Mouse (Mus musculus): ENCODE data around the gene Galnt6. TPM values are rescaled to one million over a fixed set of nuclear protein-coding genes. Genes with fewer than 3 reads are reported as not detected.

The Galnt6 gene
- polyA plus RNA-seq, 1 experiment from 2014 or later = 0.87 TPM

- no peaks in the 10 kb centered on the region for H3K36me3 ChIP-seq (ENCODE audit: insufficient read depth, low read length)
- H3K9me3 ChIP-seq (ENCODE audit: low read length) = no peaks in the 10 kb centered on the region
- H3K4me2 ChIP-seq (replicated peaks; ENCODE audit: low read depth, low read length) = 0 out of 2 replicates have a peak overlapping the region, but pooled peaks have one; percentile 19
- H3K27me3 ChIP-seq (ENCODE audit: insufficient read depth, low read length) = no peaks in the 10 kb centered on the region
- WGBS = 34% methylated on average over 3 of the region's 3 CpGs
- H3K27ac ChIP-seq (ENCODE audit: low read length) = peak overlapping the region; percentile 85
- ATAC-seq (ENCODE audit: low FRiP score, low TSS enrichment) = no peak; the same call in 1 of the 2 replicates
- no peak overlapping the region for H3K4me3 ChIP-seq (ENCODE audit: low read length)
- H3K9ac ChIP-seq (replicated peaks; ENCODE audit: low read length) = peak overlapping the region; percentile 24; the same call in 1 of the 2 replicates
- peaks cover 40% of the 10 kb centered on the region for H3K4me1 ChIP-seq (ENCODE audit: insufficient read depth, low read length)
Measured at GRCm38 (mm10) chr15:100680381-100680780, 48.8 kb downstream of the Galnt6 start.

GRCm38 (mm10) chr15:100679005-100679404, 50.2 kb downstream of the Galnt6 start:
- Histone ChIP-seq H3K9me3 (ENCODE audit: low read length) (no peaks in the 10 kb centered on the region), H3K4me1 (ENCODE audit: insufficient read depth, low read length) (peaks cover 48% of the 10 kb centered on the region), H3K4me3 (ENCODE audit: low read length) (no peak overlapping the region), H3K27me3 (ENCODE audit: insufficient read depth, low read length) (no peaks in the 10 kb centered on the region), H3K4me2 (replicated peaks; ENCODE audit: low read depth, low read length) (peak overlapping the region; percentile 14; the same call in 1 of the 2 replicates), H3K9ac (replicated peaks; ENCODE audit: low read length) (0 out of 2 replicates have a peak overlapping the region, but pooled peaks have one; percentile 22), H3K27ac (ENCODE audit: low read length) (peak overlapping the region; percentile 85), H3K36me3 (ENCODE audit: insufficient read depth, low read length) (no peaks in the 10 kb centered on the region)
- WGBS = 34% methylated on average over 14 of the region's 14 CpGs
- ATAC-seq (ENCODE audit: low FRiP score, low TSS enrichment) = peak; percentile 49

GRCm38 (mm10) chr15:100678581-100678980, 50.6 kb downstream of the Galnt6 start:
- peak overlapping the region; percentile 14; the same call in 1 of the 2 replicates for H3K4me2 ChIP-seq (replicated peaks; ENCODE audit: low read depth, low read length)
- H3K9me3 ChIP-seq (ENCODE audit: low read length) = no peaks in the 10 kb centered on the region
- ATAC-seq (ENCODE audit: low FRiP score, low TSS enrichment) = peak; percentile 62; the same call in 1 of the 2 replicates
- H3K36me3 ChIP-seq (ENCODE audit: insufficient read depth, low read length) = no peaks in the 10 kb centered on the region
- H3K27me3 ChIP-seq (ENCODE audit: insufficient read depth, low read length) = no peaks in the 10 kb centered on the region
- peaks cover 48% of the 10 kb centered on the region for H3K4me1 ChIP-seq (ENCODE audit: insufficient read depth, low read length)
- peak overlapping the region; percentile 85 for H3K27ac ChIP-seq (ENCODE audit: low read length)
- no peak overlapping the region for H3K9ac ChIP-seq (replicated peaks; ENCODE audit: low read length)
- WGBS = 45% methylated on average over 12 of the region's 12 CpGs
- H3K4me3 ChIP-seq (ENCODE audit: low read length) = no peak overlapping the region

GRCm38 (mm10) chr15:100677675-100678074, 51.5 kb downstream of the Galnt6 start:
- Histone ChIP-seq H3K27me3 (ENCODE audit: insufficient read depth, low read length) (no peaks in the 10 kb centered on the region), H3K9ac (replicated peaks; ENCODE audit: low read length) (no peak overlapping the region), H3K4me1 (ENCODE audit: insufficient read depth, low read length) (peaks cover 48% of the 10 kb centered on the region), H3K36me3 (ENCODE audit: insufficient read depth, low read length) (no peaks in the 10 kb centered on the region), H3K4me3 (ENCODE audit: low read length) (no peak overlapping the region), H3K27ac (ENCODE audit: low read length) (peak overlapping the region; percentile 85), H3K9me3 (ENCODE audit: low read length) (no peaks in the 10 kb centered on the region), H3K4me2 (replicated peaks; ENCODE audit: low read depth, low read length) (no peak overlapping the region)
- ATAC-seq (ENCODE audit: low FRiP score, low TSS enrichment) = no peak
- 80% methylated on average over 8 of the region's 8 CpGs for WGBS

- Histone ChIP-seq H3K9ac (replicated peaks; ENCODE audit: low read length) (no peak overlapping the region), H3K36me3 (ENCODE audit: insufficient read depth, low read length) (no peaks in the 10 kb centered on the region), H3K4me2 (replicated peaks; ENCODE audit: low read depth, low read length) (no peak overlapping the region), H3K9me3 (ENCODE audit: low read length) (no peaks in the 10 kb centered on the region), H3K27ac (ENCODE audit: low read length) (no peak overlapping the region), H3K4me1 (ENCODE audit: insufficient read depth, low read length) (peaks cover 43% of the 10 kb centered on the region), H3K27me3 (ENCODE audit: insufficient read depth, low read length) (no peaks in the 10 kb centered on the region), H3K4me3 (ENCODE audit: low read length) (no peak overlapping the region)
- no peak for ATAC-seq (ENCODE audit: low FRiP score, low TSS enrichment)
- 80% methylated on average over 1 of the region's 1 CpGs for WGBS
Measured at GRCm38 (mm10) chr15:100676521-100676920, 52.7 kb downstream of the Galnt6 start.

- Histone ChIP-seq H3K9ac (replicated peaks; ENCODE audit: low read length) (0 out of 2 replicates have a peak overlapping the region, but pooled peaks have one; percentile 31), H3K4me3 (ENCODE audit: low read length) (no peak overlapping the region), H3K4me1 (ENCODE audit: insufficient read depth, low read length) (peaks cover 34% of the 10 kb centered on the region), H3K36me3 (ENCODE audit: insufficient read depth, low read length) (no peaks in the 10 kb centered on the region), H3K4me2 (replicated peaks; ENCODE audit: low read depth, low read length) (no peak overlapping the region), H3K9me3 (ENCODE audit: low read length) (no peaks in the 10 kb centered on the region), H3K27ac (ENCODE audit: low read length) (0 out of 2 replicates have a peak overlapping the region, but pooled peaks have one; percentile 24), H3K27me3 (ENCODE audit: insufficient read depth, low read length) (no peaks in the 10 kb centered on the region)
- no peak for ATAC-seq (ENCODE audit: low FRiP score, low TSS enrichment)
- WGBS = 34% methylated on average over 3 of the region's 3 CpGs
Measured at GRCm38 (mm10) chr15:100675486-100675885, 53.7 kb downstream of the Galnt6 start.

GRCm38 (mm10) chr15:100674566-100674965, 54.6 kb downstream of the Galnt6 start:
- no peak overlapping the region for H3K27ac ChIP-seq (ENCODE audit: low read length)
- H3K4me2 ChIP-seq (replicated peaks; ENCODE audit: low read depth, low read length) = no peak overlapping the region
- 82% methylated on average over 10 of the region's 10 CpGs for WGBS
- no peaks in the 10 kb centered on the region for H3K27me3 ChIP-seq (ENCODE audit: insufficient read depth, low read length)
- ATAC-seq (ENCODE audit: low FRiP score, low TSS enrichment) = no peak
- H3K4me3 ChIP-seq (ENCODE audit: low read length) = no peak overlapping the region
- H3K9ac ChIP-seq (replicated peaks; ENCODE audit: low read length) = no peak overlapping the region
- no peaks in the 10 kb centered on the region for H3K9me3 ChIP-seq (ENCODE audit: low read length)
- H3K36me3 ChIP-seq (ENCODE audit: insufficient read depth, low read length) = no peaks in the 10 kb centered on the region
- H3K4me1 ChIP-seq (ENCODE audit: insufficient read depth, low read length) = peaks cover 25% of the 10 kb centered on the region

GRCm38 (mm10) chr15:100673585-100674391, 55.4 kb downstream of the Galnt6 start:
- WGBS = 53% methylated on average over 12 of the region's 12 CpGs
- Histone ChIP-seq H3K9me3 (ENCODE audit: low read length) (no peaks in the 10 kb centered on the region), H3K4me3 (ENCODE audit: low read length) (no peak overlapping the region), H3K36me3 (ENCODE audit: insufficient read depth, low read length) (no peaks in the 10 kb centered on the region), H3K27ac (ENCODE audit: low read length) (0 out of 2 replicates have a peak overlapping the region, but pooled peaks have one; percentile 53), H3K4me2 (replicated peaks; ENCODE audit: low read depth, low read length) (no peak overlapping the region), H3K4me1 (ENCODE audit: insufficient read depth, low read length) (peaks cover 21% of the 10 kb centered on the region), H3K27me3 (ENCODE audit: insufficient read depth, low read length) (no peaks in the 10 kb centered on the region), H3K9ac (replicated peaks; ENCODE audit: low read length) (no peak overlapping the region)
- no peak for ATAC-seq (ENCODE audit: low FRiP score, low TSS enrichment)

- peaks cover 24% of the 10 kb centered on the region for H3K4me1 ChIP-seq (ENCODE audit: insufficient read depth, low read length)
- H3K4me3 ChIP-seq (ENCODE audit: low read length) = no peak overlapping the region
- no peak overlapping the region for H3K27ac ChIP-seq (ENCODE audit: low read length)
- ATAC-seq (ENCODE audit: low FRiP score, low TSS enrichment) = no peak
- H3K27me3 ChIP-seq (ENCODE audit: insufficient read depth, low read length) = no peaks in the 10 kb centered on the region
- WGBS = 73% methylated on average over 5 of the region's 5 CpGs
- H3K9me3 ChIP-seq (ENCODE audit: low read length) = no peaks in the 10 kb centered on the region
- H3K36me3 ChIP-seq (ENCODE audit: insufficient read depth, low read length) = no peaks in the 10 kb centered on the region
- H3K4me2 ChIP-seq (replicated peaks; ENCODE audit: low read depth, low read length) = no peak overlapping the region
- no peak overlapping the region for H3K9ac ChIP-seq (replicated peaks; ENCODE audit: low read length)
Measured at GRCm38 (mm10) chr15:100670833-100671232, 58.3 kb downstream of the Galnt6 start.

- no peaks in the 10 kb centered on the region for H3K9me3 ChIP-seq (ENCODE audit: low read length)
- 84% methylated on average over 8 of the region's 8 CpGs for WGBS
- no peaks in the 10 kb centered on the region for H3K27me3 ChIP-seq (ENCODE audit: insufficient read depth, low read length)
- H3K9ac ChIP-seq (replicated peaks; ENCODE audit: low read length) = no peak overlapping the region
- no peaks in the 10 kb centered on the region for H3K36me3 ChIP-seq (ENCODE audit: insufficient read depth, low read length)
- no peak overlapping the region for H3K4me2 ChIP-seq (replicated peaks; ENCODE audit: low read depth, low read length)
- no peak overlapping the region for H3K27ac ChIP-seq (ENCODE audit: low read length)
- no peak overlapping the region for H3K4me3 ChIP-seq (ENCODE audit: low read length)
- ATAC-seq (ENCODE audit: low FRiP score, low TSS enrichment) = no peak
- peaks cover 19% of the 10 kb centered on the region for H3K4me1 ChIP-seq (ENCODE audit: insufficient read depth, low read length)
Measured at GRCm38 (mm10) chr15:100670004-100670403, 59.2 kb downstream of the Galnt6 start.
